Mouse (Mus musculus): ENCODE data around the gene Gal3st1.
"Not testable (repeated sequence)": the region's sequence is repeated elsewhere in the genome, so short reads cannot be mapped to it uniquely, and the experiment has no call there.

Gene Gal3st1

GRCm38 (mm10) chr11:3983291-3983862, at the start of gene Gal3st1:
Gene Gal3st1 (plus strand): TSS chr11:3983636.
- in situ Hi-C loops (cut with MboI, MseI): no loop called here

- in situ Hi-C loops (cut with MboI, MseI): no loop called here
Measured at GRCm38 (mm10) chr11:3933756-3934285, 49.6 kb upstream of the Gal3st1 start.

DNA sequence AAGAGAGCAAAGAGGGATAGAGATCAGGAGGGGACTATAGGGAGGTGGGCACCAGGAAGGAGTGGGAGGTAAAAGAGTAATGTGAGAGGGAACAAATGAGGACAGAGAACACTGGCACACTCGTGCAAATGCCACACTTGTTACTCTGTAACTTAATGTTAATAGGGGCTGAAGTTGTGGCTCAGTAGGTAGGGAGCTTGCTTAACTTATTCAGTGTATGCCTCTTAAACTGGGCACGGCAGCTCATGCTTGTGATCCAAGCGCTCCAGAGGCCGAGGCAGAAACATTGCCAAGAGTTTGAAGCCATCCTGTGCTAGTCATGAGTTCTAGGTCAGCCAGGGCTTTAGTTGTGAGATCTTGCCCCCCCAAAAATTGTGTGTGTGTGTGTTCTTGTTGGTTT, 48.3 kb upstream of the Gal3st1 start:
- in situ Hi-C loops (cut with MboI, MseI): no loop called here

- in situ Hi-C loops (cut with MboI, MseI): no loop called here
Measured at GRCm38 (mm10) chr11:3936318-3936717, 47.1 kb upstream of the Gal3st1 start.

GRCm38 (mm10) chr11:3937321-3937874, 46.0 kb upstream of the Gal3st1 start:
- in situ Hi-C loops (cut with MboI, MseI): no loop called here

GRCm38 (mm10) chr11:3941371-3941770, 42.1 kb upstream of the Gal3st1 start:
- in situ Hi-C loops (cut with MboI, MseI): no loop called here

DNA sequence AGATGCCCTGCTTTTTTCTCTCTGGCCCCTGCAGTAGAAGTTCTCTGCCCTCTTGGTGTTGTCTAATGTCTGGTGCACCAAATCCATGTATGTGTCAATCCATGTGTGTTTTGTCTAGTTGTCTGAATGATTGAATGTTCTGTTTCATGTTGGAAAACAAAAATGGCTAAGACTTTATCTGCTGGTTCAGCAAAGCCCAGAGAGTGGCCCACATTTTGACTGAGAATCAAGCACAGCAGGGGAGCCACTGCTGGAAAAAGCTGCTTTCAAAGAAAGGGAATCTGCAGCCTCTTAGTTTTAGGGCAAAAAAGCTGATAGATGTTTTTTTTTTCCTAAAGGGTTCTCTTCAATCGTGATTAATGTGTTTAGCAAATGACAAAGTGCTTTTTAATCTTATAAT, 37.0 kb upstream of the Gal3st1 start:
- in situ Hi-C loops (cut with MboI, MseI): no loop called here

DNA sequence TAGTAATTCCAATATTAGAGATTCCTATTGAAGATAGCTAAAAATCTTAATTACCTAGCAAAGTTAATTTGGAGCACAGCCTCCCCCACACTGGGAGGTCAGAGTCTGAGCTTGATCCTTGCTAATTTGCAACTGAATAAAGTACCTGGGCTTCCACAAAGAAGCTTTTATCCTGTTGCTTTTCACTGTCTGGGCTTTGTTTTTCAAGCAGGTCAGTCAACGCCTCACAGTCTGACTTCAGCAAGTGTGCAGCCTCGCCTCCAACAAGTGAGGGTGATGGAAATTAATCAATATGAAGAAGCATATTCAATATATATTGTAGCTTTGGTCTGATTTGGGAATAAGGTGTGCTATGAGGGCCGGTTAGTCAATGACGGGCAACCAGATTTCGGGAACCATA, 28.6 kb upstream of the Gal3st1 start:
- in situ Hi-C loops (cut with MboI, MseI): not testable (repeated sequence)

GRCm38 (mm10) chr11:3955371-3955770, 28.1 kb upstream of the Gal3st1 start:
- in situ Hi-C loops (cut with MboI, MseI): not testable (repeated sequence)

GRCm38 (mm10) chr11:3960901-3961300, 22.5 kb upstream of the Gal3st1 start:
- in situ Hi-C loops (cut with MboI, MseI): loop anchor here (10.0 kb wide), 1 partner anchor 576 kb away; no protein-coding TSS in a partner anchor

- in situ Hi-C loops (cut with MboI, MseI): loop anchor here (10.0 kb wide), 1 partner anchor 577 kb away; no protein-coding TSS in a partner anchor
Measured at GRCm38 (mm10) chr11:3961761-3962160, 21.7 kb upstream of the Gal3st1 start.

DNA sequence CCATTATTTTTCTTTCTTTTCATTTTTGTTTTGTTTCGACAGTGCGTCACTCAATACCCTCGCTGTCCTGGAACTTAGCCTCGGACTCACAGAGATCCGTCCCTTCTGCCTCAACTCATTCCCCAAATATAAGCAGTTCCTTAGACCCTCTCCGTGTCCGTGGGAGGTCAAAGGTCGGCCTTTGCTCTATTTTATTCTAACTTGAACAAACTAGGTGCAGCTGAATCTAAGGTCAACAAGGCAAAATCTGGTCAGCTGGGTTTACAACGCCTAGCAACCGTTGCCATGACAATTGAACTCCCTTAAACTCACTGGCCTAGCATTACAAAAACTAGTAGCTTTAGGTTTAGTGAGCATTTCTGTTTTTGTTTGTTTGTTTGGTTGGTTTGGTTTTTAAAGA, 20.3 kb upstream of the Gal3st1 start:
- in situ Hi-C loops (cut with MboI, MseI): loop anchor here (10.0 kb wide), 1 partner anchor 578 kb away; no protein-coding TSS in a partner anchor

GRCm38 (mm10) chr11:3963610-3964415, 19.6 kb upstream of the Gal3st1 start, which contains the start of gene Pes1:
Gene Pes1 (plus strand): TSS chr11:3963975.
- in situ Hi-C loops (cut with MboI, MseI): loop anchor here (10.0 kb wide), 1 partner anchor 579 kb away; no protein-coding TSS in a partner anchor

DNA sequence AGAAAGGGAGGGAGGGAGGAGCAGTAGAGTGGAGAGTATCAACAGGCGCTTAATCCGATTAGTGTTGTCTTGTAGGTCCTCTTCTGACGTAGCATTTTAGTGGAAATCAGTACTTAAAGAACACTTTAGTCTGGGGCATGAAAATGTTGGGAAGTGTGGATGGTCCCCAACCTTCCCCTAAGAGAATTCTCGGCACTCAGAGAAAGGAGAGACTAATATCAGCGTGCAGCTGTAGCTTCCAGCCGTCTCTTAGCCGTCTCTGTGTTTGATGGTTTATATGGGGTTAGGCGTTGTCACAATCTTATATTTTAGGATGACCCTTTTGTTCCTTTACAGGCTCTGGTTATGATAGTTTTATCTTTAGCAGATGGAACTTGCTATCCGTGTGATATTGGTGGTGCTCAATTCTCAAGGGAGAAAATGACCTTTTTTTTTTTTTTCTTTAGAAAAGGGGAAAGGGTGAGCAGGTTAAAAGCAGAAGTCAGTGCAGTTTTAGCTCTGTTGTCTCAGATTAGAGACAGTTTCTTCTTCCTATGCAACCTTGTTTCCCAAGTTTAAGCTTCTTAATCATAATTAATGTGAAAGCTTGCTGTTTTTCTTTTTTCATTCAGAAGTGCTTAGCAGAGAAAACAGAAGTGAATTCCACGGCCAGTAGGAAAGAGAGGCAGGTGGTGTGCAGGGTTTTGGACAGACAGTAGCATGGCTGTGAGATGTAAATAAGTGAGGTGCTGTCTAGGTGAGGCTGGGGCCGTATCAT, 18.8 kb upstream of the Gal3st1 start:
- in situ Hi-C loops (cut with MboI, MseI): loop anchor here (10.0 kb wide), 1 partner anchor 580 kb away; no protein-coding TSS in a partner anchor

- in situ Hi-C loops (cut with MboI, MseI): loop anchor here (10.0 kb wide), 1 partner anchor 585 kb away; no protein-coding TSS in a partner anchor
Measured at GRCm38 (mm10) chr11:3969837-3970236, 13.6 kb upstream of the Gal3st1 start.

DNA sequence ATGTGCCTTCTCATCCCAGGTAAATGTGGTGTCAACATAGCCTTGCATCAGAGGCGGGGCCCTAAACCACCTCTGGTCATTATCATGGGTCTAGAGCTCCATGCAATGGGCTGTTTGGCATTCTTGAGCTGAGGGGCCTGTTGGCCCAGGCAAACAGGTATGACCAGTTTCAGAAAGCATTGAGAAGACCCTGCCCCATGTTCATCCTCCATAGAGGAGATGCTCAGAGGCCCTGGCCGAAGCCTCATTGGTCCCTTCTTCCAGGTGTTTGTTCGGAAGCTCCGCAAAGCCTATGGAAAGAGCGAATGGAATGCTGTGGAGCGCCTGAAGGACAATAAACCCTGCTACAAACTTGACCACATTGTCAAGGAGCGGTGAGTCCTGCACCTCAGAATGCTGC, 13.1 kb upstream of the Gal3st1 start:
- in situ Hi-C loops (cut with MboI, MseI): no loop called here

- in situ Hi-C loops (cut with MboI, MseI): no loop called here
Measured at GRCm38 (mm10) chr11:3973081-3973480, 10.4 kb upstream of the Gal3st1 start.

DNA sequence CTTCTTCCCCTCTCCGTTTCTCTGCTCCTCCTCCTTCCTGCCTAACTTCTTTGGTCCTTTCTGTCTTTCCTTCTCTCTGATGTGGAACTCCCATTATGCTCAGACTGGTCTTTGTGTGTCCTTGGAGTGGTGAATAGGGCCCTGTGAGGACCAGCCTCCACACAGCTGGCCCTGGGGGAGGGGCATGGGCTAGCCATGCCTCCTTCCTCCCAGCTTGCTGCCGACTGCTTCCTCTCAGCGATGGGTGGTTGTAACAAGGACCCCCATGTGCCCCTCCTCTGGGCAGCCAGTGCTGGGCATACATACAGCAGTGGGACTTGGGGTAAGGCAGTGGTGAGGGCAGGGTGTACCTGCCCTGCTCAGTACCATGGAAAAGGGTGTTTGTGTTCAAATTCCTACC, 9.1 kb upstream of the Gal3st1 start:
- in situ Hi-C loops (cut with MboI, MseI): no loop called here

- in situ Hi-C loops (cut with MboI, MseI): no loop called here
Measured at GRCm38 (mm10) chr11:3976678-3977077, 6.8 kb upstream of the Gal3st1 start, which contains the start of gene 4930556J24Rik. Gene 4930556J24Rik (minus strand): TSS chr11:3976778.

GRCm38 (mm10) chr11:3978421-3978820, 5.0 kb upstream of the Gal3st1 start:
- in situ Hi-C loops (cut with MboI, MseI): no loop called here

GRCm38 (mm10) chr11:3981536-3981935, 1.9 kb upstream of the Gal3st1 start:
- in situ Hi-C loops (cut with MboI, MseI): no loop called here

All from regulatory T cell (primary cell).